ENCODE assay signal across 8 mouse cellular contexts in the genomic region with DNA sequence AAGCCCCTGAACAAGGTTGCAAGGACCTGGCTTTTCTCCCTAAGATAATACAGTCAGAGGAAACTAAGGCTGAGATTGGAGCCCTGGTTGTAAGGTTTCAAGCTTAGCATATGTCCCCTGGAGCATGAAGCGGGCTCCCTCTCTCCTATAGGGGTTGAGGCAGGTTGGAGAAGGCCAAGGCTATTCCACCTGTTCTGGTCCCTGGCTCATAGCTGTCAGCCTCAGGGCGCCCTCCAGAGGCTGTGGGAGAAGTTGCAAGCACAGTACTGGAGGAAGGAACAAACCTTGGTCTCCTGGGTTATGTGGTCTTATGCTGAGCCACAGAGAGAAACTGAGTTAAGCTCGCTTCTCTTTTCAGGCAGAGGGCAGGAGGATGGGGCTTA. TPM values are rescaled to one million over a fixed set of nuclear protein-coding genes. Genes with fewer than 3 reads are reported as not detected.
DNase-seq lines count a peak whose midpoint lies in the region; ATAC-seq lines count a peak whose summit lies in the region.

No protein-coding gene starts in this region.

- peaks cover 12% of the 10 kb centered on the region; the same call in 1 of the 2 replicates for H3K27me3 ChIP-seq in kidney, embryonic 16.5 days (ENCODE audit: insufficient read depth, low read length)

- ATAC-seq in kidney, embryonic 16.5 days (ENCODE audit: low FRiP score, low TSS enrichment) = peak; percentile 53; the same call in 1 of the 2 replicates
- peak; percentile 71 for ATAC-seq in megakaryocyte progenitor cell, adult 5-6 weeks (replicated peaks; ENCODE audit: poor library complexity)

- H3K36me3 ChIP-seq in kidney, embryonic 16.5 days (ENCODE audit: insufficient read depth, low read length) = no peaks in the 10 kb centered on the region

- H3K27ac ChIP-seq in kidney, embryonic 16.5 days (ENCODE audit: low read length) = no peak overlapping the region

- DNase-seq in kidney, adult 8-10 months = no peak
- DNase-seq in brain, adult 2 months (ENCODE audit: low read depth, low spot score) = peak; percentile 66
- DNase-seq in forelimb bud, embryonic 11.5 days (ENCODE audit: low read depth, low spot score) = peak; percentile 29
- peak; percentile 45 for DNase-seq in thymus, postnatal 4 days
- no peak for DNase-seq in adipocyte (ENCODE audit: low spot score)
- no peak for DNase-seq in left cerebral cortex, postnatal 25 days (ENCODE audit: low spot score in 2 of 2)

- intact Hi-C loops in left cerebral cortex, postnatal 25 days (cut with DNase I) = no loop called here

- WGBS in kidney, embryonic 16.5 days = 30% methylated on average over 3 of the region's 3 CpGs

- no peaks in the 10 kb centered on the region for H3K9me3 ChIP-seq in kidney, embryonic 16.5 days (ENCODE audit: low read length)

- peak overlapping the region; percentile 31 for H3K4me3 ChIP-seq in kidney, embryonic 16.5 days (ENCODE audit: low read length)

- peak overlapping the region; percentile 51 for H3K4me2 ChIP-seq in kidney, embryonic 16.5 days (replicated peaks; ENCODE audit: low read depth, low read length)

- peaks cover 6% of the 10 kb centered on the region for H3K4me1 ChIP-seq in kidney, embryonic 16.5 days (ENCODE audit: insufficient read depth, low read length)

- H3K9ac ChIP-seq in kidney, embryonic 16.5 days (replicated peaks; ENCODE audit: low read length) = peak overlapping the region; percentile 53

RNA-seq across cellular contexts. Expression of a gene that starts 11.9 kb away (rescaled TPM):
- polyA plus RNA-seq in kidney, embryonic 16.5 days (2015; fragmentation: Nextera tagmentation; extraction: Ambion mirVana) = 0.10 TPM in 1 of 2 replicates, not detected in the other
- total RNA-seq in megakaryocyte progenitor cell, adult 5-6 weeks (2015) = not detected in 2 replicates
- total RNA-seq in megakaryocyte progenitor cell, adult 5-6 weeks (2017) = 0.24 TPM in 1 of 2 replicates, not detected in the other
- total RNA-seq in left cerebral cortex, postnatal 25 days (2021) = not detected

Comparison
In these comparisons a context has a peak if more than half of its experiments do, and no peak if none do; other contexts are left out.
1. DNase-seq: peak in brain, adult 2 months (single experiment), forelimb bud, embryonic 11.5 days (single experiment) and thymus, postnatal 4 days (single experiment); none in kidney, adult 8-10 months (0 of 2), adipocyte (single experiment) and left cerebral cortex, postnatal 25 days (0 of 2).